In genomic region chr10:70109974-70110373, GRCm38 (mm10) we compare ENCODE assay signal across 8 mouse cellular contexts. TPM values are rescaled to one million over a fixed set of nuclear protein-coding genes. Genes with fewer than 3 reads are reported as not detected.
DNase-seq lines count a peak whose midpoint lies in the region; ATAC-seq and TF ChIP-seq lines count a peak whose summit lies in the region.
"Had no signal": no experiment of that assay in that cellular context is flagged by ENCODE, and none has a peak within 500 bp of the region (broad histone marks: within the 10 kb centered on the region; RNA-seq: fewer than 3 reads in every experiment).

No protein-coding gene starts in this region.

- no peak overlapping the region for H3K9ac ChIP-seq in heart, postnatal 0 days (replicated peaks; ENCODE audit: low read depth, low read length)
- H3K9ac ChIP-seq in MEL (ENCODE audit: control insufficient read depth, low read depth, low read length, poor library complexity, severe bottlenecking) = no peak overlapping the region
- H3K9ac ChIP-seq in forebrain, embryonic 13.5 days = no peak overlapping the region
- H3K9ac ChIP-seq: midbrain, embryonic 12.5 days had no signal

- no peak for DNase-seq in heart, postnatal 0 days (ENCODE audit: low spot score)
- DNase-seq in heart, postnatal 14 days = no peak
- DNase-seq in B cell, adult 2 months = peak; percentile 10 to 33
- DNase-seq in MEL (ENCODE audit: low read depth, low spot score) (peak; percentile 41), liver (peak; percentile 84)
- DNase-seq in layer of hippocampus, adult 2 months (ENCODE audit: low spot score in 2 of 2) = no peak

- TF ChIP-seq CTCF in heart, postnatal 0 days (IDR thresholded peaks at IDR 0.05; ENCODE audit: low read depth) = no peak
- TF ChIP-seq CTCF in MEL (IDR thresholded peaks at IDR 0.05 in 2 of 3, conservative IDR thresholded peaks at IDR 0.05 in 1 of 3; ENCODE audit: control insufficient read depth in 1 of 3, insufficient read depth in 1 of 3, low read depth in 2 of 3, low read length in 3 of 3, poor library complexity in 1 of 3, severe bottlenecking in 1 of 3) = no peak
- no peak for TF ChIP-seq CTCF in layer of hippocampus, adult 2 months (conservative IDR thresholded peaks at IDR 0.05)

- no peak overlapping the region for H3K4me2 ChIP-seq in heart, postnatal 0 days (ENCODE audit: low read depth, low read length)
- H3K4me2 ChIP-seq in forebrain, embryonic 13.5 days = no peak overlapping the region
- H3K4me2 ChIP-seq: midbrain, embryonic 12.5 days had no signal

- no peaks in the 10 kb centered on the region for H3K9me3 ChIP-seq in heart, postnatal 0 days (replicated peaks; ENCODE audit: control insufficient read depth, low read length)
- H3K9me3 ChIP-seq in MEL (replicated peaks; ENCODE audit: insufficient read depth, low read length) = no peaks in the 10 kb centered on the region
- 0 out of 2 replicates have a peak, but pooled peaks cover 4% of the 10 kb centered on the region for H3K9me3 ChIP-seq in forebrain, embryonic 13.5 days (replicated peaks)
- H3K9me3 ChIP-seq: midbrain, embryonic 12.5 days had no signal

- H3K4me3 ChIP-seq in heart, postnatal 0 days (ENCODE audit: low read depth, low read length) = no peak overlapping the region
- H3K4me3 ChIP-seq in MEL (ENCODE audit: control insufficient read depth in 1 of 2, insufficient read depth in 1 of 2, low read depth in 2 of 2, low read length in 2 of 2) = no peak overlapping the region
- H3K4me3 ChIP-seq in layer of hippocampus, adult 2 months = no peak overlapping the region
- H3K4me3 ChIP-seq in forebrain, embryonic 13.5 days = no peak overlapping the region
- H3K4me3 ChIP-seq: midbrain, embryonic 12.5 days had no signal

- peak; percentile 47 for ATAC-seq in heart, postnatal 0 days (ENCODE audit: insufficient read depth, low read depth)
- no peak for ATAC-seq in forebrain, embryonic 13.5 days

- H3K27ac ChIP-seq in heart, postnatal 0 days (ENCODE audit: low read depth) = no peak overlapping the region
- H3K27ac ChIP-seq in MEL (ENCODE audit: control insufficient read depth, low read depth, low read length) = no peak overlapping the region
- no peak overlapping the region for H3K27ac ChIP-seq in layer of hippocampus, adult 2 months
- no peak overlapping the region for H3K27ac ChIP-seq in forebrain, embryonic 13.5 days
- H3K27ac ChIP-seq: midbrain, embryonic 12.5 days had no signal

- 0 out of 2 replicates have a peak, but pooled peaks cover 11% of the 10 kb centered on the region for H3K36me3 ChIP-seq in heart, postnatal 0 days (replicated peaks; ENCODE audit: control insufficient read depth, insufficient read depth, low read length)
- H3K36me3 ChIP-seq in MEL (ENCODE audit: control insufficient read depth in 1 of 2, insufficient read depth in 2 of 2, low read length in 2 of 2) = peaks cover 0 to 4% of the 10 kb centered on the region in 2 experiments; a peak in 2 of 4 replicates
- H3K36me3 ChIP-seq in forebrain, embryonic 13.5 days (ENCODE audit: poor library complexity, severe bottlenecking) = peaks cover 26% of the 10 kb centered on the region; the same call in 1 of the 2 replicates

- no peak for TF ChIP-seq POLR2A in MEL (IDR thresholded peaks at IDR 0.05; ENCODE audit: control insufficient read depth in 1 of 2, insufficient read depth in 1 of 2, low read depth in 1 of 2, low read length in 2 of 2, poor library complexity in 1 of 2)

- H3K27me3 ChIP-seq in heart, postnatal 0 days (ENCODE audit: control insufficient read depth, insufficient read depth, low read length) = no peaks in the 10 kb centered on the region
- no peaks in the 10 kb centered on the region for H3K27me3 ChIP-seq in MEL (ENCODE audit: control insufficient read depth in 1 of 2, insufficient read depth in 2 of 2, low read length in 2 of 2)
- H3K27me3 ChIP-seq in forebrain, embryonic 13.5 days = no peaks in the 10 kb centered on the region
- H3K27me3 ChIP-seq: midbrain, embryonic 12.5 days had no signal

- peaks cover 32% of the 10 kb centered on the region for H3K4me1 ChIP-seq in heart, postnatal 0 days (ENCODE audit: control insufficient read depth, insufficient read depth)
- no peaks in the 10 kb centered on the region for H3K4me1 ChIP-seq in MEL (ENCODE audit: control insufficient read depth in 1 of 2, insufficient read depth in 2 of 2, low read length in 2 of 2)
- H3K4me1 ChIP-seq in forebrain, embryonic 13.5 days = no peaks in the 10 kb centered on the region

- TF ChIP-seq RAD21 in MEL (IDR thresholded peaks at IDR 0.05; ENCODE audit: low read depth, low read length) = no peak

- intact Hi-C loops in heart, postnatal 14 days (cut with DNase I) = no loop called here

- H3K79me2 ChIP-seq in MEL (ENCODE audit: control insufficient read depth, insufficient read depth, low read length, poor library complexity) = peaks cover 85% of the 10 kb centered on the region

- no peak for TF ChIP-seq EP300 in heart, postnatal 0 days (IDR thresholded peaks at IDR 0.05; ENCODE audit: low read depth)
- TF ChIP-seq EP300 in MEL (IDR thresholded peaks at IDR 0.05; ENCODE audit: low read depth in 1 of 2, low read length in 2 of 2) = no peak

- WGBS in heart, postnatal 0 days = 55% methylated on average over 5 of the region's 5 CpGs
- WGBS in forebrain, embryonic 13.5 days = 84% methylated on average over 5 of the region's 5 CpGs

TF ChIP-seq in MEL, 35 proteins besides CTCF, POLR2A, EP300 and RAD21:
- TF ChIP-seq JUND (IDR thresholded peaks at IDR 0.05; ENCODE audit: low read depth, low read length) (no peak), MAFK (IDR thresholded peaks at IDR 0.05; ENCODE audit: borderline replicate concordance, low read depth, low read length) (no peak), POLR2AphosphoS2 (IDR thresholded peaks at IDR 0.05; ENCODE audit: low read length) (no peak), BHLHE40 (IDR thresholded peaks at IDR 0.05; ENCODE audit: borderline replicate concordance, low read depth, low read length) (no peak), TCF12 (IDR thresholded peaks at IDR 0.05; ENCODE audit: low read depth, low read length) (no peak), ELF1 (IDR thresholded peaks at IDR 0.05; ENCODE audit: low read depth, low read length) (no peak), RCOR1 (IDR thresholded peaks at IDR 0.05; ENCODE audit: low read depth, low read length) (no peak)

RNA-seq across cellular contexts. Expression of gene Ccdc6, which starts 13.1 kb away (rescaled TPM):
- 10.4 and 24.2 TPM in 2 replicates for total RNA-seq in heart, postnatal 0 days (2014; rRNA removed; ENCODE audit: low replicate concordance)
- polyA plus RNA-seq in heart, postnatal 0 days (2015; fragmentation: Nextera tagmentation; extraction: Ambion mirVana) = 7.7 and 7.8 TPM in 2 replicates
- 10 to 100 TPM; 31.0 to 31.4 TPM for total RNA-seq in heart, postnatal 14 days (2021)
- total RNA-seq in MEL (2012; rRNA removed) = 25.4 and 28.6 TPM in 2 replicates
- 100 to 1,000 TPM in 1 of 2 experiments, 10 to 100 TPM in 1; 42.0 to 143 TPM for polyA plus RNA-seq in MEL (2012; ENCODE audit: insufficient read depth in 1 of 2, insufficient read length in 2 of 2, low read depth in 1 of 2, low replicate concordance in 2 of 2, missing spikeins in 1 of 2)
- 10 to 100 TPM; 60.5 to 65.6 TPM for total RNA-seq in layer of hippocampus, adult 2 months (2021)
- polyA plus RNA-seq in forebrain, embryonic 13.5 days (2015; fragmentation: Nextera tagmentation; extraction: Ambion mirVana) = 15.9 and 17.1 TPM in 2 replicates

Comparison
In these comparisons a context has a peak if more than half of its experiments do, and no peak if none do; other contexts are left out.
1. DNase-seq: peak in B cell, adult 2 months (2 of 2), MEL (single experiment) and liver (single experiment); none in heart, postnatal 0 days (single experiment), heart, postnatal 14 days (0 of 2) and layer of hippocampus, adult 2 months (0 of 2).